Mouse (Mus musculus) heart, embryonic 16.5 days (tissue): ENCODE measurements at regions not wholly inside any gene's neighbourhood (a gene's known extent, or its start where the extent isn't known, plus 50 kb on each side); places are given as distances from the start of the nearest gene placed in this dataset.

Source experiments
- ATAC-seq: fragments of 200-750 bp; cut with Nextera tagmentation; replicated peaks from 2 replicates; pipeline ENCODE4 v1.8.0; 2017; ENCODE audit warnings: moderate number of reproducible peaks; ENCODE audit not compliant: insufficient read depth, low FRiP score; ENCODE audit errors: extremely low read depth
- H3K27ac ChIP-seq: fragments of 300-500 bp; sonication (generic); 2 replicates; pipeline ENCODE4 v1.5.1; 2014; ENCODE audit warnings: mild to moderate bottlenecking, low read length, control low read depth, moderate library complexity
- H3K27me3 ChIP-seq: fragments of 300-500 bp; sonication (generic); 2 replicates; pipeline ENCODE4 v1.6.1; 2014; ENCODE audit warnings: low read length, mixed read lengths; ENCODE audit not compliant: control insufficient read depth, insufficient read depth
- H3K36me3 ChIP-seq: fragments of 300-500 bp; sonication (generic); 2 replicates; pipeline ENCODE4 v1.6.1; 2014; ENCODE audit not compliant: control insufficient read depth, insufficient read depth
- H3K4me1 ChIP-seq: fragments of 300-500 bp; sonication (generic); 2 replicates; pipeline ENCODE4 v1.6.1; 2014; ENCODE audit warnings: low read length, mixed read lengths; ENCODE audit not compliant: control insufficient read depth, insufficient read depth
- H3K4me2 ChIP-seq: fragments of 300-500 bp; sonication (generic); 2 replicates; pipeline ENCODE4 v1.6.1; 2014; ENCODE audit warnings: low read depth, mild to moderate bottlenecking, control low read depth, low read length
- H3K4me3 ChIP-seq: fragments of 300-500 bp; sonication (generic); 2 replicates; pipeline ENCODE4 v1.5.1; 2014; ENCODE audit warnings: mild to moderate bottlenecking, control low read depth, low read length
- H3K9ac ChIP-seq: fragments of 300-500 bp; sonication (generic); 2 replicates; pipeline ENCODE4 v1.6.1; 2014; ENCODE audit warnings: low read length, control low read depth
- H3K9me3 ChIP-seq: fragments of 300-500 bp; sonication (generic); replicated peaks from 2 replicates; pipeline ENCODE4 v1.6.1; 2016; ENCODE audit warnings: low read length; ENCODE audit not compliant: control insufficient read depth
- WGBS: fragments of 180-500 bp; shearing (Covaris S2); extraction: QIAGEN DNeasy Blood & Tissue Kit; methylation state at CpG from one replicate; pipeline ENCODE4 v1.1.7; 2014; 5-methylcytosine and 5-hydroxymethylcytosine counted together

- no peak for ATAC-seq
- H3K27ac ChIP-seq: no peak overlapping the region
- no peaks in the 10 kb centered on the region for H3K27me3 ChIP-seq
- no peak overlapping the region for H3K4me3 ChIP-seq
- no peak overlapping the region for H3K4me2 ChIP-seq
- 5% methylated on average over 13 of the region's 13 CpGs for WGBS
- no peaks in the 10 kb centered on the region for H3K36me3 ChIP-seq
- no peaks in the 10 kb centered on the region for H3K4me1 ChIP-seq
- no peak overlapping the region for H3K9ac ChIP-seq
- H3K9me3 ChIP-seq: no peaks in the 10 kb centered on the region
Observed at GRCm38 (mm10) chr6:139391307-139391706, 110.5 kb downstream of the Rergl start.

- no peak for ATAC-seq
- no peak overlapping the region for H3K9ac ChIP-seq
- H3K4me1 ChIP-seq: no peaks in the 10 kb centered on the region
- H3K4me2 ChIP-seq: no peak overlapping the region
- no peaks in the 10 kb centered on the region for H3K9me3 ChIP-seq
- no peaks in the 10 kb centered on the region for H3K27me3 ChIP-seq
- no peak overlapping the region for H3K4me3 ChIP-seq
- WGBS: 58% methylated on average over 2 of the region's 2 CpGs
- no peak overlapping the region for H3K27ac ChIP-seq
- H3K36me3 ChIP-seq: no peaks in the 10 kb centered on the region
Observed at GRCm38 (mm10) chr6:139350939-139351338, 150.8 kb downstream of the Rergl start.

- H3K36me3 ChIP-seq: no peaks in the 10 kb centered on the region
- H3K9me3 ChIP-seq: no peaks in the 10 kb centered on the region
- no peak overlapping the region for H3K27ac ChIP-seq
- H3K9ac ChIP-seq: no peak overlapping the region
- H3K4me3 ChIP-seq: no peak overlapping the region
- H3K4me2 ChIP-seq: no peak overlapping the region
- no peaks in the 10 kb centered on the region for H3K4me1 ChIP-seq
- 81% methylated on average over 7 of the region's 7 CpGs for WGBS
- no peak for ATAC-seq
- H3K27me3 ChIP-seq: no peaks in the 10 kb centered on the region
Observed at GRCm38 (mm10) chr6:139325226-139325625, 176.6 kb downstream of the Rergl start.

GRCm38 (mm10) chr6:139307651-139308050 lies 194.1 kb downstream of the Rergl start:
- Histone ChIP-seq H3K9me3 (no peaks in the 10 kb centered on the region), H3K4me1 (no peaks in the 10 kb centered on the region), H3K27ac (no peak overlapping the region), H3K9ac (no peak overlapping the region), H3K36me3 (no peaks in the 10 kb centered on the region), H3K27me3 (no peaks in the 10 kb centered on the region), H3K4me3 (no peak overlapping the region), H3K4me2 (no peak overlapping the region)
- ATAC-seq: no peak
- WGBS: 70% methylated on average over 5 of the region's 5 CpGs

DNA sequence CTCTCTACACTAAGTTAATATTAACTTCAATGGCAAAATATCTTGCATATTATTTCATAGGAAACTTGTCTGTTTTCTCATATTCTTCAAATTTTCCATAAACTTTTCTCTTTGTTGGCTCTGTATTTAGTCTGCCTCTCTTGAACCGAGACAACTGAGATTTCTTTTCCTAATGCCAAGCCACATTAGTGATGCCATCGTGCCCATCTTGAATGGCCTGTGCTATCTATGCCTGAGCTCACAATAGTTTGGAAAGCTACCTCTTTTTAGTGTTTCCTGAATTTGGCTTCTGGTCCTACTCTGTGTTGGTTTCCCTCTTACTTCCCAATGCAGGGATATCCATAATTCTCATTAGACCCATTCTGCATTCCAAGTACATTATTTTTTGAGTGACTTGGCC lies 197.5 kb downstream of the Rergl start:
- Histone ChIP-seq H3K4me2 (no peak overlapping the region), H3K9ac (no peak overlapping the region), H3K4me1 (no peaks in the 10 kb centered on the region), H3K27me3 (no peaks in the 10 kb centered on the region), H3K27ac (no peak overlapping the region), H3K36me3 (no peaks in the 10 kb centered on the region), H3K4me3 (no peak overlapping the region), H3K9me3 (no peaks in the 10 kb centered on the region)
- no peak for ATAC-seq
- WGBS: 77% methylated on average over 2 of the region's 2 CpGs

DNA sequence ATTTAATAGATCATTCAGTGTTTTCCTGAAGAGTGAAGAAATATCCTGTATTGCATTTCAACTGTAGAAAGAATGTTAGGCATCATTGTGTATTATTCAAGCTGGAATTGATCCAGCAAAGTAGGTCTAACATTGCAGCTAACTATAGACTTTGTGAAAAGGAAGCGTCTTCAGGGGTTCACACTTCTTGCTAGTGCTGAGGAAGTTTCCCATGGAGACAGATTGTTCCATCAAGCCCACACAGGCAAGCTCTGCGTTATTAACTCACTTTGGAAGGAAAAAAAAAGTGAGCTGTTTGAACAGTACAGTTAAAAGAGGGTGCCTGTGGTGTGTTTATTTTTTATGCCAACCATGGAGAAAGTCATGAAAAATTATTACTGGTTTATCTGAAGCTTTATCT lies 206.1 kb downstream of the Rergl start:
- Histone ChIP-seq H3K27me3 (no peaks in the 10 kb centered on the region), H3K27ac (no peak overlapping the region), H3K36me3 (no peaks in the 10 kb centered on the region), H3K9me3 (no peaks in the 10 kb centered on the region), H3K4me3 (no peak overlapping the region), H3K4me1 (no peaks in the 10 kb centered on the region), H3K9ac (no peak overlapping the region), H3K4me2 (no peak overlapping the region)
- 55% methylated on average over 2 of the region's 2 CpGs for WGBS
- no peak for ATAC-seq

DNA sequence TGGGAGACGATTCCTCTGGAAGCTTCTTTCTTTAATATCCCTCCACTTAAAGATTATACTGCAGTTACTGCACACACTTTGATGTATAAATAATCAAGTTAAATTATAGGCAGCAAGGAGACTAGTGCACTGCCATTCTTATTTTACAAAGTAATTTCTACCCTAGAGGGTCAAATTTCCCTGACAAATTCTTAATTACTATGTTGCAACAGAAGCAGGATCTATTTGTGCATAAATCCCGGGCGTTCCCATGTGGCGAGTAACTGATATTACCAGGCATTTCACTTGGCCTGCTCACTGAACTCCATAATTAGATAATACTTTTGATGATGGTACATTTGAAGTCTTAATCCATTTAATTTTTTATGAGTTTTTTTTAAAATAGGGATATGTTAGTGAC lies 222.7 kb downstream of the Rergl start:
- H3K4me3 ChIP-seq: no peak overlapping the region
- no peak for ATAC-seq
- no peak overlapping the region for H3K27ac ChIP-seq
- H3K4me1 ChIP-seq: no peaks in the 10 kb centered on the region
- no peak overlapping the region for H3K4me2 ChIP-seq
- no peaks in the 10 kb centered on the region for H3K36me3 ChIP-seq
- 87% methylated on average over 4 of the region's 4 CpGs for WGBS
- H3K9ac ChIP-seq: no peak overlapping the region
- no peaks in the 10 kb centered on the region for H3K27me3 ChIP-seq
- no peaks in the 10 kb centered on the region for H3K9me3 ChIP-seq

DNA sequence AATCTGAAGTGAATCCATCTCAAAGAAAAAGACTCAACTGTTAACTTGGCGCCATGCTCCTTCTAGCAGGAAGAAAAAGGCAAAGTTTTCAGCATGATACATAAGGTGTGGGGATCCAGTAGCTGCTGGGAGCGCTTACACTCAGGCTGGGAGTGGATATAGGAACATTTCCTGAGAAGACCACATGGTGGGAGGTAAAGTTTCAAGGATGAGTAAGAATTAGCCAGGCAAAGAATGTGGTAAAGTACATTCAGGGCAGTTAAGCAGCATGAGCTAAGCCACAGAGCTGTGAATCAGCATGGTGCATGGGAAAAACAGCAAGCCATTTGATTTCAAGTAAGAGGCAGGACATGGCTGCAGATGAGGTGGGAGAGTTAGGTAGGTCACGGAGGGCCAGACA lies 226.3 kb downstream of the Rergl start:
- H3K9ac ChIP-seq: no peak overlapping the region
- no peak overlapping the region for H3K4me2 ChIP-seq
- no peak for ATAC-seq
- no peaks in the 10 kb centered on the region for H3K36me3 ChIP-seq
- no peaks in the 10 kb centered on the region for H3K4me1 ChIP-seq
- H3K4me3 ChIP-seq: no peak overlapping the region
- WGBS: 68% methylated on average over 3 of the region's 3 CpGs
- H3K27ac ChIP-seq: no peak overlapping the region
- H3K9me3 ChIP-seq: no peaks in the 10 kb centered on the region
- H3K27me3 ChIP-seq: no peaks in the 10 kb centered on the region

GRCm38 (mm10) chr6:139253704-139254103 lies 248.1 kb downstream of the Rergl start:
- no peak overlapping the region for H3K4me3 ChIP-seq
- no peaks in the 10 kb centered on the region for H3K4me1 ChIP-seq
- WGBS: 81% methylated on average over 4 of the region's 4 CpGs
- H3K36me3 ChIP-seq: no peaks in the 10 kb centered on the region
- H3K27me3 ChIP-seq: no peaks in the 10 kb centered on the region
- H3K4me2 ChIP-seq: no peak overlapping the region
- H3K9me3 ChIP-seq: no peaks in the 10 kb centered on the region
- no peak for ATAC-seq
- H3K27ac ChIP-seq: no peak overlapping the region
- no peak overlapping the region for H3K9ac ChIP-seq
